Mouse (Mus musculus) bone marrow, adult 2 months (tissue): ENCODE results near the gene Slu7.

Experiments
- CTCF ChIP-seq: fragments of 200-500 bp; IDR thresholded peaks from 2 replicates; pipeline ENCODE4 v1.5.1; 2011; ENCODE audit warnings: low read length, control low read depth; ENCODE audit not compliant: control insufficient read depth, insufficient read depth
- POLR2A ChIP-seq: fragments of 200-500 bp; IDR thresholded peaks from 2 replicates; pipeline ENCODE4 v1.6.1; 2011; ENCODE audit warnings: low read depth, mild to moderate bottlenecking, control low read depth, low read length, borderline replicate concordance; ENCODE audit not compliant: control insufficient read depth

DNA sequence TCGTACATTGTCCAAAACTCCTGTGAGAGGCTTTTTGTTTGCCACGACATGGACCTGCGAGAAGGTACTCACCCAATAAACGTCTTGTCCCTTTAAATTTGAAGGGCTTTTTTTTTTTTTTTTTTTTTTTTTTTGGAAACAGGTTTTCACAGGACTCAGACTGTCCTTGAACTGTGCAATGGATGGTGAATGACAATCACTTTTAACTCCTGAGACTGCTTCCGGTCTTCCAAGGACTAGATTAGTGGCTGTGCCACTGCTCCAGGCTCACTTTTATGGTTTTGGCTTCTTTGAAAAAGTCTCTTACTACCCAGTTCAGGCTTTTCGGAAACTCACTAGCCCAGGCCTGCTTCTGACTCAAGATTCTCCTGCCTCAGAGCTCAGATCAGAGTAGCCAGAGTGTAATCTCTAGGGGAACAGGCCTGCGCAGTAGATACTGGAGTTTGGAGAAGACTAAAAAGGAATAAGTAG, 7.1 kb upstream of the Slu7 start:
- TF ChIP-seq CTCF (no peak), POLR2A (no peak)
